Mouse (Mus musculus) neural tube, embryonic 10.5 days (tissue): ENCODE measurements at regions not wholly inside any gene's neighbourhood (a gene's known extent, or its start where the extent isn't known, plus 50 kb on each side); places are given as distances from the start of the nearest gene placed in this dataset.

Source experiments
- DNase-seq: peaks from one replicate; pipeline ENCODE4 v3.0.0-alpha.2; 2017; ENCODE audit warnings: low spot score; ENCODE audit errors: extremely low spot score

DNA sequence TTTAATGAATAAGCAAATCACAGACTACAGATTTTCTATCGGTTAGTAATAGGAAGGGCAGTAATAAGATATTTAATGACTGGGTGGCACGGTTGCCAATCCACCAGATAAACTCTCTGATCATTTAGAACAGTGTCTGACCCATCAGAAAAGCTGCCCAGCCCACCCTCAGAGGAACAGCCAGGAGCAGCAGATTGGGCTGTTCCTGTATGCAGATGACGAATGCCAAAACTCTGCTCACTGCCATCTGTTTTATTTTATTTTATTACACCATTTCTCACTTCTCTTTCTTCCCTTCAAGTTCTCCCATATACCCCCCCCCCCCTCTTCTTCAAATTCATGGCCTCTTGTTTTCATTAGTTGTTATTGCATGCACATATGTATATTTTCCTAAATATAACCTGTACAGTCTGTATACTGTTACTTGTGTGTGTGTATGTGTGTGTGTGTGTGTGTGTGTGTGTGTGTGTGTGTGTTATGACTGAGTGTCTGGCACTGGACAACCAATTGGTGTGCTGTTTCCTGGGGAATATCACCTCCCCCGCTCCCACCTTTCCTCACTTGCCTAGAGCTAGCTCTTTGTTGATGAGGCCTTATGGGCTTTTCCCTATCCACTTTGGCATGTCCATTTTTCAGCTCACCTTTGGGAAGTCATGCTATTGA lies 260.9 kb downstream of the Olfm4 start:
- no peak for DNase-seq

DNA sequence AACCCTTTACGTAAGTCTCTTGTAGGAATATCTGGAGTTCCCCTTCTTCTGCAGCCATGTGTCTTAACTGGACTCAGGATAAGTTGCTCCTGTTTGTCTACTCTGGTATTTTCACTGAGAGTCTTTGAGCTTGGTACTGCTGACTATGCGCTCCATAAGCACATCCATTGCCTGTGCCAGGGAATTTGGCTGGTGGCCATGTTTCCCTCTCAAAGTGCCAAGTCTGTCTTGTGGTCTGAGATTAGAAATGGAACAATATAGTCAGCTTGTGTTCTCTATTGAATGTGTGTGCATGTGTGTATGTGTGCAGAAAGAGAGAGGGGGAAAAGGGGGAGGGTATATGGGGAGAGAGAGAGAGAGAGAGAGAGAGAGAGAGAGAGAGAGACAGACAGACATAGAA lies 263.7 kb downstream of the Olfm4 start:
- no peak for DNase-seq

- no peak for DNase-seq
Measured at GRCm38 (mm10) chr14:80249882-80250281, 266.0 kb downstream of the Olfm4 start.

DNA sequence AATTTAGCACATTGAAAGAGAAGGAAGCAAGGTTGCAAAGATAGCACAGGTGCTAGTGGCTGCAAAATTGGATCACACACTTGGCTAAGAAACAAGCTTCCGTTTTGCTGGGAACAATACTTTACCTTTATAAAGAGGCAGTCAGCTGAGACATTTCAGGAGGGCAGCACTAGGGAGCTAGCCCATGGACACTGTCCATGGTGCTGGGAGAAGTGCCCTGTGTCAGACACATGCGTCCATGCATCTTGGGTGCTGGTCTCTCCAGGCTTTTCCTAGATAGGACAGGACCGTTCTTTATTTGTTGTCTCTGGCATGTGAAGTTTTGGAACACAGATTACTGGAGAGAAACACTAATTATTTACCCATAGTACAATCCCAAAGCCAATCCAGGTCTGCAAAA lies 273.2 kb downstream of the Olfm4 start:
- DNase-seq: no peak

DNA sequence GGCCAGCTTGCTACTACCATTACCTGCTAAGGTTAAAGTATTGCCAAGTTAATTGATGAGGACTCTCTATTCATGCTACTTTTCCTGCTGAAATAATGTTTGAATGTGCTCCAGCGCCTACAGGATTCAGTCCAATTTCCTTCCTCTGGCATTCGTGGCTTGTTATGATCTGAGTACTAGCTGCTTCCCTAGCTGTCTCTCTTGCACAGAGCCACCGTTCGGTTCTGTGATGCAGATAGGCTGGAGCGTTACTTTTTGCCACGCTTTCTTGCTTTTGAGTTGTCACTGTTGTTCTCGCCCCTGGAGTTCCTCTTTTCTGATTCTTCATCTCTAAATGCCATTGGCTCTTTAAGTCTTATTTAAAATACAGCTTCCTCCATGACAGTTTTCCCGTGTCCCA lies 279.3 kb downstream of the Olfm4 start:
- DNase-seq: no peak

GRCm38 (mm10) chr14:80265081-80265480 lies 281.2 kb downstream of the Olfm4 start:
- no peak for DNase-seq

DNA sequence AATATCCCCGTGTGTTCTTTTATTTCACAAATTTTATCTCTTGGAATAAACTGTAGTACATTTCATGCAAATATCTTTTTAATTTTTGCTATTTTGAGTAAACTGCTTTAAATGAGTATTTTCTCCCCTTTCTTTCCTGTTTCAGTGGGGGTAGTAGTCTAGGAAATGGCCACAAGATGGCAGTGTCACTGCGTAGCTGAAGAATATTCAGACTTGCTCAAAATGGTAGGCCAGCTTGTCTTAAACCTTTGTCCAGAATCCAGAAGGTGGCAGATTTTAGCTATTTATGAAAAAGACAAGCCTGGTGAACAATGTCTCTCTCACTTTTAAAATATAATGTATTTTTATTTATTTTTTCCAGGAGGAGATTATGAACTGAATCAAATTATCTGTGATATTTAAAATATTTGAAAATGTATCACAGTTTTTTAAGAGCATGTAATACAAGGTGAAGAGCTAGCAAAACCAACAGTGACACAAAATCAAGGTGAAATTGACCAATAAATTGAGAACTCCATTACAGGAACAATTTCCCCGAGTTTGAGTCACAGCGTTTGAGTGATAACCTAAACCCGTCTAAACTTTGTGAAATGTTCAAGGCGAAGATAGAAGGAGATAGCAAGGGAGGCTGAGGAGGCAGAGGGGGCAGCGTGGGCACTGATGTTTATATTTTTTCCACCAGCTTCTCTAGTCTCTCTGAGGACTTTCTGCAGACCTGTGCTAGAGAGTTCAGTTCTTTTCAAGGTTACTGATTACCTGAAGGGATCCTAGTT lies 285.5 kb downstream of the Olfm4 start:
- peak; percentile 59 for DNase-seq

- DNase-seq: no peak
Measured at GRCm38 (mm10) chr14:80270063-80270462, 286.2 kb downstream of the Olfm4 start.

- no peak for DNase-seq
Measured at GRCm38 (mm10) chr14:80280188-80280587, 296.3 kb downstream of the Olfm4 start.

- no peak for DNase-seq
Measured at GRCm38 (mm10) chr14:80283726-80284125, 299.8 kb downstream of the Olfm4 start.

- DNase-seq: no peak
Measured at GRCm38 (mm10) chr14:80291360-80291759, 307.5 kb downstream of the Olfm4 start.

GRCm38 (mm10) chr14:80293378-80293777 lies 309.5 kb downstream of the Olfm4 start:
- DNase-seq: no peak

DNA sequence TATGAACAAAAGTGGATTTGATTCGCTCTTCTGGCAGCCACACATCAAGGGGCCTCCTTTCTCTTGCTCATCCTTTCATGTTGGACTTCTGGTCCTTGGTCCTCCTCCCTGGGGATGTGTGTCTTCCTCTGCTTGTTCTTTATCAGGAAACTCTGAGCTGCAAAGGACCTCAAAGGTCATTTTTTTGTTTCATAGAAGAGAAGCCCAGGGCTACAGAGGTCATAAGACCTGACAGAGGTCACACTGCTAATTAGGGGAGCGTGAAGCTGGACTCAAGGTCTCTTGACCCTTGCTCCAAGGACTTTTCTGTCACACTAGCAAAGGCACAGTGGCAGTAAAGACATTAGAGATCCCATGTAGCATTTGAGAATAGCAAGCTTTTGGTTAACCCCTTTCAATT lies 345.8 kb downstream of the Olfm4 start:
- DNase-seq: no peak

DNA sequence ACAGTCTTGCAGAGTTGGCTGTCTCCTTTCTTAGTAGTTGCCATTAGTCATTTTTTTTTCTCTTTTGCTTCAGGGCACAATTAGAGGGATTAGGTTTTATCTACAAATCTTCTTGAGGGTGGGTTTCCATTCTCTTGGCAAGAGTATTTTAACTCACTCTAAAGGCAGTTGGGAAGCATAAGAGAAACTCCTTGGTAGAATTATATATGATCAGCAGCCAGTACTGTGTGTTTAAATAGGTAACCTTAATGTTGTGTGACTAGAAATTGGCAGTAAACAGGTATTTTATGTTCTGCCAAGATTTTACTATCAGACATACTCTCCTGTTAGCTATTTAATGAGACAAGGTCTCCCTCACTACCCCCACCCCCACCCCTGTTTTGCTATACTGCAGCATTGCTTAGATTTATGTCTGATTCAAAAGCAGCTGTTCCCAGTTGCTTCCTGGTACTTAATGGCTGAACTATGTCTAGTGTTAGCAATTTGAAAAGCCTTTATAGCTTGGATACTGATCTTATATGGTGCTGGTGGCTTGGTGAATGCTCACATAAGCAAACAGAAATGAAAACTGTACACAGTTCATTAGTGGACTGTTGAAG lies 378.2 kb downstream of the Olfm4 start:
- DNase-seq: no peak

- no peak for DNase-seq
Measured at GRCm38 (mm10) chr14:80369448-80370153, 385.7 kb downstream of the Olfm4 start.

- DNase-seq: no peak
Measured at GRCm38 (mm10) chr14:80374290-80374689, 390.4 kb downstream of the Olfm4 start.

DNA sequence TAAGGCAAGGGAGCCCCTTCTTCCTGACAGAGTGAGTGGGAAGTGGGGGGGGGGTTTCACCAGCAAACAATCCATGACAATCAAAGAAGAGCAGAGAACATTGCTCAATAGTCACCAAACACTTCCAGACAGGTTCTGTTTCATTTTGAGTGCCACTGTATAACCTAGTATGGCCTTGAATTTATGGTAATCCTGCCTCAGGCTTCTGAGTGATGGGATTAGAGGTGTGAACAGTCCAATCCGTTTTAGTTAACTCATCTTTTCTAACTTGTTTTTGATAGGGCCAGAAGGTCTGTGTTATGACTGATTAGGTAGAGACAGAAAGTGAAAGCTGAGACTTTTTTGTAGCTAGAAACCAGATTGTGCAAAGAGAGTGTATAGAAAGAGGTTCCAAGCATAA lies 393.2 kb downstream of the Olfm4 start:
- DNase-seq: no peak

GRCm38 (mm10) chr14:80391418-80391817 lies 407.5 kb downstream of the Olfm4 start:
- no peak for DNase-seq

DNA sequence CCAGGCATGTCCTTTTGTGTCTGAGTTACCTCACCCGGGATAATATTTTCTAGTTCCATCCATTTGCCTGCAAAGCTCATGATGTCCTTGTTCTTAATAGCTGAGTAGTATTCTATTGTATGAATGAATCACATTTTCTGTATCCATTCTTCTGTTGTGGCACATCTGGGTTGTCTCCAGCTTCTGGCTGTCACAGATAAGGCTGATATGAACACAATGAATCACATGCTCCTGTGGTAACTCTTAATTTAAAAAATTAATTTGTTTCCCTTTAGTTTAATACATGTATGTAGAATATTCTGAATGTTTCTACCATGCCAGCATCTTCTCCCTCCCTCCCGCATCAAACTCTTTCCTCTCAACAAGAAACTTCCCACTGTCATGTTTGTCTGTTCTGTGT lies 424.4 kb downstream of the Olfm4 start:
- DNase-seq: no peak

- DNase-seq: no peak
Measured at GRCm38 (mm10) chr14:80418810-80419325, 435.0 kb downstream of the Olfm4 start.

GRCm38 (mm10) chr14:80443820-80444219 lies 459.9 kb downstream of the Olfm4 start:
- no peak for DNase-seq

DNA sequence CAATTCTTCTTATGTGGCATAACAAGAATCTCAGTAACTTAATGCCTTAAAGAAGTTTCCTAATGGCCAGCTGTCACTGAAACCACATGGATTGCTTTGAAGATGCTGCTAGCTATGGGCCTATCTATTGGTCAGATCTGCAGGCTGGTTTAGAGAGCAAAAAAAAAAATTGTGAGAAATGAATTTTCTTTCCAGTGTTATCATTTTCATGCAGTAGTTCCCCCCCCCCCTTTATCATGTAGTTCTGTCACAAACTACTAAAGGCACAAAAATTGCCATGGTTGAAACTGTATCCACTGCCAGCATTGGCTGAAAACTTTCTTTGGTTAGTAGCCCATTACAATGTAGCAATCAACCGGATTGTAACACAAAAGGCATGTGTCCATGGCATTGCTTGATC lies 487.6 kb downstream of the Olfm4 start:
- no peak for DNase-seq
